Comparison of ENCODE assay signal across 8 mouse cellular contexts in the genomic region with DNA sequence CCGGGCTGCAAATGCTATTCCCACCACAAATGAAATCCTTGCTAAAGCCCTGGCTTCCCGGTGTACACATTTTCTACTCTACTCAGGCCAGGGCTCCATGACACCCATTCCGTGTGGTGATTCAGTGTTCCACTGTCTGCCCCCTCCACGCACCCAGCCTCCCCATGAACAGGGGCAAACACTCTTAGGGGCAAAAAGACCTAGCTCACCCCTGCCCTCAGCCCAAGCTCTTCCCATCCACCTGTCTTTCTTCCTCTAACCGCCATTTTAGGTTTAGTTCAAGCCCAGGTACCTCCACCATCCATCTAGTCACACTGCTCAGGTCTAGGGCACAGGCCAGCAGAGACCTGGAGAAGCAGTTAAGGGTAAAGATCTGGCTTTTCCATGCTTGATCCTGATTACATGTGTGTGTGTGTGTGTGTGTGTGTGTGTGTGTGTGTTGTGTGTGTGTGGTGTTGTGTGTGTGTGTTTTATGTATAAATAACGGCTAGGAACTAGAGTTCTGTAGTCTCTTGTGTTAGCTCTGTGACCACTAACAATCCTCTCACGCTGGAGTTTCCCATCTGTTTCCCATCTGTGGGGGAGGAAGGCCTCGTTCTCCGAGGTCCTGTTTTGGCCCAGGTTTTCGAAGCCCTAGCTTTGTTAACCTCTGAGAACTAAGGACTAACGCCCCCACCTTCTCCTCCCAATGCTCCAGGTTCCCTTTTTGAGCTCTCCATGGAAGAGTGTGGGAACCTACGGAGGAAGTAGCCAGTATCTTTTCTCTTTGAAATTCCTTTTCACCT. TPM values are rescaled to one million over a fixed set of nuclear protein-coding genes. Genes with fewer than 3 reads are reported as not detected.
A peak's percentile ranks its signal among the peaks of the same experiment; 100 is the strongest.
DNase-seq lines count a peak whose midpoint lies in the region; ATAC-seq and TF ChIP-seq lines count a peak whose summit lies in the region.

No protein-coding gene starts in this region.

- peak overlapping the region; percentile 98 for H3K9ac ChIP-seq in liver, embryonic 14.5 days (replicated peaks)
- peak overlapping the region; percentile 52 for H3K9ac ChIP-seq in stomach, embryonic 14.5 days (replicated peaks; ENCODE audit: low read depth, low read length)

- H3K4me1 ChIP-seq in liver, embryonic 14.5 days (replicated peaks; ENCODE audit: control insufficient read depth in 2 of 2, insufficient read depth in 2 of 2, low read length in 1 of 2), result peaks cover 12 to 18% of the 10 kb centered on the region in 2 experiments
- peaks cover 5% of the 10 kb centered on the region for H3K4me1 ChIP-seq in stomach, embryonic 14.5 days (ENCODE audit: control insufficient read depth, insufficient read depth, low read length)

- WGBS in liver, embryonic 14.5 days (ENCODE audit: insufficient replicate concordance), result 43% methylated on average over 12 of the region's 12 CpGs
- WGBS in stomach, embryonic 14.5 days, result 44% methylated on average over 12 of the region's 12 CpGs

- peak; percentile 19 for DNase-seq in kidney, postnatal 14 days
- DNase-seq in kidney, adult 9 months, result no peak
- DNase-seq in adipocyte (ENCODE audit: low spot score), result peak; percentile 22
- DNase-seq in forelimb bud, embryonic 11.5 days (ENCODE audit: low read depth, low spot score), result peak; percentile 34
- DNase-seq in liver, embryonic 14.5 days (ENCODE audit: low read depth in 3 of 3, low spot score in 3 of 3), result no peak
- no peak for DNase-seq in spleen, postnatal 10 days (ENCODE audit: low spot score in 2 of 2)
- no peak for DNase-seq in adrenal gland, adult 8-10 months

- H3K9me3 ChIP-seq in liver, embryonic 14.5 days (ENCODE audit: control insufficient read depth, low read length), result no peaks in the 10 kb centered on the region
- no peaks in the 10 kb centered on the region for H3K9me3 ChIP-seq in stomach, embryonic 14.5 days (ENCODE audit: control insufficient read depth, low read depth, low read length)

- no peak for ATAC-seq in liver, embryonic 14.5 days (ENCODE audit: insufficient read depth)
- no peak; the same call in 1 of the 2 replicates for ATAC-seq in stomach, embryonic 14.5 days (ENCODE audit: insufficient number of reproducible peaks, insufficient read depth, low FRiP score, low read depth)

- peak overlapping the region; percentile 50 for H3K27ac ChIP-seq in liver, embryonic 14.5 days
- peak overlapping the region; percentile 79 for H3K27ac ChIP-seq in stomach, embryonic 14.5 days (ENCODE audit: low read length)

- H3K27me3 ChIP-seq in liver, embryonic 14.5 days (ENCODE audit: control insufficient read depth, insufficient read depth, low read length), result no peaks in the 10 kb centered on the region
- no peaks in the 10 kb centered on the region for H3K27me3 ChIP-seq in stomach, embryonic 14.5 days (ENCODE audit: control insufficient read depth, insufficient read depth, low read length)

- H3K4me2 ChIP-seq in liver, embryonic 14.5 days (ENCODE audit: low read depth), result peak overlapping the region; percentile 93
- peak overlapping the region; percentile 67 for H3K4me2 ChIP-seq in stomach, embryonic 14.5 days (replicated peaks; ENCODE audit: low read depth, low read length)

- no peak for TF ChIP-seq EP300 in liver, embryonic 14.5 days (IDR thresholded peaks at IDR 0.05; ENCODE audit: low read depth)

- TF ChIP-seq CTCF in liver, embryonic 14.5 days (IDR thresholded peaks at IDR 0.05; ENCODE audit: low read depth), result no peak

- H3K36me3 ChIP-seq in liver, embryonic 14.5 days (replicated peaks; ENCODE audit: control insufficient read depth, insufficient read depth, low read depth), result peaks cover 14% of the 10 kb centered on the region
- peaks cover 25% of the 10 kb centered on the region; the same call in 1 of the 2 replicates for H3K36me3 ChIP-seq in stomach, embryonic 14.5 days (ENCODE audit: control insufficient read depth, insufficient read depth, low read length)

- peak overlapping the region; percentile 80 to 96 for H3K4me3 ChIP-seq in liver, embryonic 14.5 days (ENCODE audit: insufficient read depth in 1 of 2, low read depth in 2 of 2, low read length in 2 of 2)
- peak overlapping the region; percentile 48 for H3K4me3 ChIP-seq in stomach, embryonic 14.5 days (ENCODE audit: low read depth, low read length)

RNA-seq across cellular contexts. Expression of a gene that starts 0.9 kb away (rescaled TPM):
- 12.4 and 15.2 TPM in 2 replicates for polyA plus RNA-seq in liver, embryonic 14.5 days (2012; rRNA removed)
- 23.7 and 29.9 TPM in 2 replicates for polyA plus RNA-seq in liver, embryonic 14.5 days (2014; fragmentation: Nextera tagmentation; extraction: Ambion mirVana)
- 92.3 and 93.6 TPM in 2 replicates for polyA plus RNA-seq in stomach, embryonic 14.5 days (2014; fragmentation: Nextera tagmentation; extraction: Ambion mirVana)
- 10 to 100 TPM; 49.8 to 51.5 (median 50.1) TPM for total RNA-seq in adrenal gland, adult 8-10 months (2022)

RNA-seq across cellular contexts. Expression of a gene that starts 3.7 kb away (rescaled TPM):
- polyA plus RNA-seq in liver, embryonic 14.5 days (2012; rRNA removed), result 0.12 and 0.35 TPM in 2 replicates
- 0.15 and 0.18 TPM in 2 replicates for polyA plus RNA-seq in liver, embryonic 14.5 days (2014; fragmentation: Nextera tagmentation; extraction: Ambion mirVana)
- polyA plus RNA-seq in stomach, embryonic 14.5 days (2014; fragmentation: Nextera tagmentation; extraction: Ambion mirVana), result 0.43 and 0.49 TPM in 2 replicates
- total RNA-seq in adrenal gland, adult 8-10 months (2022), result under 1 TPM; 0.41 to 0.83 (median 0.65) TPM

RNA-seq across cellular contexts. Expression of a gene that starts 18.7 kb away (rescaled TPM):
- polyA plus RNA-seq in liver, embryonic 14.5 days (2012; rRNA removed), result 13.8 and 15.0 TPM in 2 replicates
- 15.5 and 18.9 TPM in 2 replicates for polyA plus RNA-seq in liver, embryonic 14.5 days (2014; fragmentation: Nextera tagmentation; extraction: Ambion mirVana)
- polyA plus RNA-seq in stomach, embryonic 14.5 days (2014; fragmentation: Nextera tagmentation; extraction: Ambion mirVana), result 0.71 TPM in 1 of 2 replicates, not detected in the other
- 10 to 100 TPM; 12.0 to 56.7 (median 30.9) TPM for total RNA-seq in adrenal gland, adult 8-10 months (2022)

Comparison
In these comparisons a context has a peak if more than half of its experiments do, and no peak if none do; other contexts are left out.
1. DNase-seq: peak in kidney, postnatal 14 days (single experiment), adipocyte (single experiment) and forelimb bud, embryonic 11.5 days (single experiment); none in kidney, adult 9 months (single experiment), liver, embryonic 14.5 days (0 of 3), spleen, postnatal 10 days (0 of 2) and adrenal gland, adult 8-10 months (single experiment).